10 mouse cellular contexts compared by ENCODE assay signal in genomic region chr2:146279430-146280220, GRCm38 (mm10). TPM values are rescaled to one million over a fixed set of nuclear protein-coding genes. Genes with fewer than 3 reads are reported as not detected.
A peak's percentile ranks its signal among the peaks of the same experiment; 100 is the strongest.
DNase-seq lines count a peak whose midpoint lies in the region; ATAC-seq and TF ChIP-seq lines count a peak whose summit lies in the region.
"Had no signal": no experiment of that assay in that cellular context is flagged by ENCODE, and none has a peak within 500 bp of the region (broad histone marks: within the 10 kb centered on the region; RNA-seq: fewer than 3 reads in every experiment).

No protein-coding gene starts in this region.

- H3K4me1 ChIP-seq in ES-E14 (ENCODE audit: control insufficient read depth in 2 of 2, insufficient read depth in 2 of 2, low read length in 2 of 2, poor library complexity in 1 of 2) = peaks cover 0 to 6% of the 10 kb centered on the region in 2 experiments; a peak in 1 of 4 replicates
- peaks cover 6% of the 10 kb centered on the region; the same call in 1 of the 2 replicates for H3K4me1 ChIP-seq in embryonic facial prominence, embryonic 15.5 days
- peaks cover 12% of the 10 kb centered on the region for H3K4me1 ChIP-seq in limb, embryonic 13.5 days

- H3K27me3 ChIP-seq in embryonic facial prominence, embryonic 15.5 days = no peaks in the 10 kb centered on the region
- H3K27me3 ChIP-seq in limb, embryonic 13.5 days = no peaks in the 10 kb centered on the region
- H3K27me3 ChIP-seq: heart, embryonic 12.5 days; Patski had no signal

- 0 out of 2 replicates have a peak overlapping the region, but pooled peaks have one; percentile 1 for H3K27ac ChIP-seq in ES-E14 (ENCODE audit: insufficient read depth, low read depth, low read length, poor library complexity, severe bottlenecking)
- H3K27ac ChIP-seq in embryonic facial prominence, embryonic 15.5 days (replicated peaks) = no peak overlapping the region
- no peak overlapping the region for H3K27ac ChIP-seq in limb, embryonic 13.5 days

- intact Hi-C loops in heart, postnatal 10 days (cut with DNase I) = no loop called here

- DNase-seq in ES-E14 (ENCODE audit: low read depth, low spot score) = no peak
- peak; percentile 96 for DNase-seq in brain, embryonic 14.5 days (ENCODE audit: low read depth)
- DNase-seq in heart, postnatal 10 days = no peak
- no peak for DNase-seq in kidney, adult 18-20 months
- DNase-seq: lung, embryonic 14.5 days had no signal

- H3K36me3 ChIP-seq in ES-E14 (ENCODE audit: control insufficient read depth, insufficient read depth, low read length, poor library complexity, severe bottlenecking) = no peaks in the 10 kb centered on the region
- H3K36me3 ChIP-seq in embryonic facial prominence, embryonic 15.5 days = no peaks in the 10 kb centered on the region
- no peaks in the 10 kb centered on the region for H3K36me3 ChIP-seq in limb, embryonic 13.5 days
- H3K36me3 ChIP-seq: heart, embryonic 12.5 days had no signal

- WGBS in embryonic facial prominence, embryonic 15.5 days = 40% methylated on average over 24 of the region's 24 CpGs
- WGBS in limb, embryonic 13.5 days = 41% methylated on average over 24 of the region's 24 CpGs

- H3K9me3 ChIP-seq in ES-E14 (ENCODE audit: control insufficient read depth, insufficient read depth, low read depth, low read length) = no peaks in the 10 kb centered on the region
- no peaks in the 10 kb centered on the region for H3K9me3 ChIP-seq in embryonic facial prominence, embryonic 15.5 days (replicated peaks)
- no peaks in the 10 kb centered on the region for H3K9me3 ChIP-seq in limb, embryonic 13.5 days
- H3K9me3 ChIP-seq: heart, embryonic 12.5 days had no signal

- TF ChIP-seq CTCF in brain, embryonic 14.5 days (IDR thresholded peaks at IDR 0.05; ENCODE audit: borderline replicate concordance, extremely low read depth, insufficient read depth, insufficient read length) = no peak

- H3K4me3 ChIP-seq in ES-E14 (ENCODE audit: insufficient read depth in 1 of 2, low read depth in 1 of 2, low read length in 2 of 2, poor library complexity in 1 of 2, severe bottlenecking in 1 of 2) = no peak overlapping the region
- H3K4me3 ChIP-seq in embryonic facial prominence, embryonic 15.5 days (replicated peaks) = no peak overlapping the region
- no peak overlapping the region for H3K4me3 ChIP-seq in limb, embryonic 13.5 days
- H3K4me3 ChIP-seq: heart, embryonic 12.5 days had no signal

- TF ChIP-seq POLR2A in brain, embryonic 14.5 days (IDR thresholded peaks at IDR 0.05; ENCODE audit: borderline replicate concordance, extremely low read depth, insufficient read depth, insufficient read length, poor library complexity, severe bottlenecking) = no peak

- H3K9ac ChIP-seq in ES-E14 (ENCODE audit: insufficient read depth, low read depth, low read length, poor library complexity, severe bottlenecking) = no peak overlapping the region
- no peak overlapping the region for H3K9ac ChIP-seq in embryonic facial prominence, embryonic 15.5 days
- H3K9ac ChIP-seq in limb, embryonic 13.5 days = no peak overlapping the region
- H3K9ac ChIP-seq: heart, embryonic 12.5 days; lung, embryonic 14.5 days had no signal

- ATAC-seq in embryonic facial prominence, embryonic 15.5 days (ENCODE audit: insufficient number of reproducible peaks, low FRiP score, low TSS enrichment, low read depth) = peak; percentile 57; the same call in 1 of the 2 replicates
- ATAC-seq in limb, embryonic 13.5 days (ENCODE audit: low FRiP score, low read depth) = no peak
- no peak for ATAC-seq in megakaryocyte-erythroid progenitor cell, adult 5-6 weeks (replicated peaks; ENCODE audit: low FRiP score, low TSS enrichment, poor library complexity, severe bottlenecking)
- ATAC-seq: Patski had no signal

- in situ Hi-C loops in ES-E14 (cut with MboI; ENCODE audit: low sequenced_read_pairs in 2 of 2, unreplicated experiment in 2 of 2) = no loop called here

- no peak overlapping the region for H3K4me2 ChIP-seq in embryonic facial prominence, embryonic 15.5 days (replicated peaks)
- peak overlapping the region; percentile 15 for H3K4me2 ChIP-seq in limb, embryonic 13.5 days (replicated peaks)
- H3K4me2 ChIP-seq: heart, embryonic 12.5 days; lung, embryonic 14.5 days had no signal

TF ChIP-seq in ES-E14, 5 proteins besides CTCF, POLR2A, EP300 and RAD21:
- TF ChIP-seq ZNF384 (IDR thresholded peaks at IDR 0.05; ENCODE audit: low read depth, low read length) (no peak), CHD2 (IDR thresholded peaks at IDR 0.05; ENCODE audit: low read depth, low read length) (no peak), HCFC1 (IDR thresholded peaks at IDR 0.05; ENCODE audit: borderline replicate concordance, insufficient read depth, low read length) (no peak), MAFK (IDR thresholded peaks at IDR 0.05; ENCODE audit: insufficient read depth, low read depth, low read length) (no peak), ZC3H11A (IDR thresholded peaks at IDR 0.05; ENCODE audit: borderline replicate concordance, low read depth, low read length) (no peak)

RNA-seq across cellular contexts. Expression of gene Insm1, which starts 57.9 kb away (rescaled TPM):
- 1.4 and 3.0 TPM in 2 replicates for total RNA-seq in ES-E14 (2012; rRNA removed)
- polyA plus RNA-seq in brain, embryonic 14.5 days (2012; rRNA removed) = 51.1 and 74.2 TPM in 2 replicates
- 1.4 and 1.7 TPM in 2 replicates for polyA plus RNA-seq in embryonic facial prominence, embryonic 15.5 days (2015; fragmentation: Nextera tagmentation; extraction: Ambion mirVana)
- polyA plus RNA-seq in limb, embryonic 13.5 days (2015; fragmentation: Nextera tagmentation; extraction: Ambion mirVana) = 0.10 TPM in 1 of 2 replicates, not detected in the other
- total RNA-seq in heart, postnatal 10 days (2021) = not detected
- not detected in 2 replicates for total RNA-seq in megakaryocyte-erythroid progenitor cell, adult 5-6 weeks (2014; fragmentation: Nextera tagmentation)
- total RNA-seq in megakaryocyte-erythroid progenitor cell, adult 5-6 weeks (2017) = not detected in 2 replicates
- polyA plus RNA-seq: heart, embryonic 12.5 days; Patski had no signal
